Mouse (Mus musculus) CH12F3 (cell line): ENCODE measurements around the gene Atp1b1.

ENCODE experiments used
- in situ Hi-C: fragments of 300-500 bp; cut with MboI; formaldehyde crosslinking; loops from 2 replicates; pipeline ENCODE4 v1.14.3; 2020; ENCODE audit warnings: low sequenced_read_pairs

The Atp1b1 gene

GRCm38 (mm10) chr1:164458245-164458613, at the start of gene Atp1b1:
Gene Atp1b1 (minus strand): TSS chr1:164458355.
- in situ Hi-C loops = no loop called here

GRCm38 (mm10) chr1:164505096-164505495, 46.9 kb upstream of the Atp1b1 start:
- in situ Hi-C loops = no loop called here

GRCm38 (mm10) chr1:164503140-164503730, 45.1 kb upstream of the Atp1b1 start:
- in situ Hi-C loops = no loop called here

- in situ Hi-C loops = no loop called here
Observed at GRCm38 (mm10) chr1:164502231-164502630, 44.1 kb upstream of the Atp1b1 start.

- in situ Hi-C loops = no loop called here
Observed at GRCm38 (mm10) chr1:164494741-164495512, 36.8 kb upstream of the Atp1b1 start.

- in situ Hi-C loops = no loop called here
Observed at GRCm38 (mm10) chr1:164494215-164494614, 36.1 kb upstream of the Atp1b1 start.

- in situ Hi-C loops = no loop called here
Observed at GRCm38 (mm10) chr1:164493042-164493705, 35.0 kb upstream of the Atp1b1 start.

GRCm38 (mm10) chr1:164492476-164492875, 34.3 kb upstream of the Atp1b1 start:
- in situ Hi-C loops = no loop called here

GRCm38 (mm10) chr1:164489961-164490594, 31.9 kb upstream of the Atp1b1 start:
- in situ Hi-C loops = no loop called here

- in situ Hi-C loops = no loop called here
Observed at GRCm38 (mm10) chr1:164483728-164484127, 25.6 kb upstream of the Atp1b1 start.

GRCm38 (mm10) chr1:164482833-164483232, 24.7 kb upstream of the Atp1b1 start:
- in situ Hi-C loops = no loop called here

- in situ Hi-C loops = no loop called here
Observed at GRCm38 (mm10) chr1:164481645-164482354, 23.6 kb upstream of the Atp1b1 start.

- in situ Hi-C loops = no loop called here
Observed at GRCm38 (mm10) chr1:164480755-164481644, 22.8 kb upstream of the Atp1b1 start.

GRCm38 (mm10) chr1:164475895-164476294, 17.7 kb upstream of the Atp1b1 start:
- in situ Hi-C loops = no loop called here

GRCm38 (mm10) chr1:164474778-164475511, 16.8 kb upstream of the Atp1b1 start:
- in situ Hi-C loops = no loop called here

- in situ Hi-C loops = no loop called here
Observed at GRCm38 (mm10) chr1:164474310-164474709, 16.2 kb upstream of the Atp1b1 start.

GRCm38 (mm10) chr1:164473398-164473797, 15.2 kb upstream of the Atp1b1 start:
- in situ Hi-C loops = no loop called here

GRCm38 (mm10) chr1:164471632-164472031, 13.5 kb upstream of the Atp1b1 start:
- in situ Hi-C loops = no loop called here

GRCm38 (mm10) chr1:164470985-164471384, 12.8 kb upstream of the Atp1b1 start:
- in situ Hi-C loops = no loop called here
